Mouse (Mus musculus) megakaryocyte, embryonic 14.5 days (primary cell): ENCODE results near the gene Oaz1.

Source experiments
- FLI1 ChIP-seq: IDR thresholded peaks from 2 replicates; pipeline ENCODE4 v1.6.1; 2012; ENCODE audit warnings: low read length, inconsistent platforms, mixed read lengths
- GATA1 ChIP-seq: IDR thresholded peaks from 3 replicates; pipeline ENCODE4 v1.6.1; 2012; ENCODE audit warnings: mixed read lengths, low read length, inconsistent platforms, borderline replicate concordance

- TF ChIP-seq GATA1 (no peak), FLI1 (no peak)
Observed at GRCm38 (mm10) chr10:80822528-80822927, 3.9 kb upstream of the Oaz1 start.
